Mouse (Mus musculus): Measurements from ENCODE around the gene Tmem143. TPM values are rescaled to one million over a fixed set of nuclear protein-coding genes. Genes with fewer than 3 reads are reported as not detected.
"Not testable (repeated sequence)": the region's sequence is repeated elsewhere in the genome, so short reads cannot be mapped to it uniquely, and the experiment has no call there.

Tmem143 gene
- total RNA-seq, 2 experiments from 2014 or later = 53.2 to 62.5 TPM

- DNase-seq = peak; percentile 95
Measured at GRCm38 (mm10) chr7:45922928-45923761, 26.4 kb downstream of the Tmem143 start.

- DNase-seq = peak; percentile 85
Measured at GRCm38 (mm10) chr7:45923762-45924428, 27.2 kb downstream of the Tmem143 start, which contains the start of gene Ccdc114. TSS of gene Ccdc114 (plus strand) at chr7:45924072.

- no peak for DNase-seq
Measured at GRCm38 (mm10) chr7:45924429-45924816, 27.7 kb downstream of the Tmem143 start.

- DNase-seq = no peak
Measured at GRCm38 (mm10) chr7:45928626-45929295, 32.0 kb downstream of the Tmem143 start.

GRCm38 (mm10) chr7:45929688-45930087 lies 32.9 kb downstream of the Tmem143 start:
- no peak for DNase-seq

- not testable (repeated sequence) for DNase-seq
Measured at GRCm38 (mm10) chr7:45933766-45934165, 37.0 kb downstream of the Tmem143 start.

- DNase-seq = no peak
Measured at GRCm38 (mm10) chr7:45935114-45935513, 38.4 kb downstream of the Tmem143 start.

GRCm38 (mm10) chr7:45939836-45940235 lies 43.1 kb downstream of the Tmem143 start:
- DNase-seq = no peak

- no peak for DNase-seq
Measured at GRCm38 (mm10) chr7:45941986-45942385, 45.2 kb downstream of the Tmem143 start.

- not testable (repeated sequence) for DNase-seq
Measured at GRCm38 (mm10) chr7:45943280-45943679, 46.5 kb downstream of the Tmem143 start.

GRCm38 (mm10) chr7:45949061-45949460 lies 52.3 kb downstream of the Tmem143 start:
- no peak for DNase-seq

- DNase-seq = no peak
Measured at GRCm38 (mm10) chr7:45956611-45957010, 59.9 kb downstream of the Tmem143 start.

Other genes starting within 250 kb of the Tmem143 start
- gene Fut2, start 230.5 kb upstream of the Tmem143 start, total RNA-seq (2021) = under 1 TPM; 0.19 to 0.61 TPM
- under 1 TPM; 0.38 to 0.75 TPM for gene Ntn5, start 212.9 kb upstream of the Tmem143 start, total RNA-seq (2021)
- gene Sec1, start 202.5 kb upstream of the Tmem143 start, total RNA-seq (2021) = under 1 TPM in 1 of 2 experiments, not detected in 1; 0.16 TPM
- 10 to 100 TPM in 1 of 2 experiments, 1 to 10 TPM in 1; 4.9 to 11.2 TPM for gene Car11, start 197.1 kb upstream of the Tmem143 start, total RNA-seq (2021)
- 100 to 1,000 TPM in 1 of 2 experiments, 10 to 100 TPM in 1; 14.3 to 121 TPM for gene Dbp, start 191.9 kb upstream of the Tmem143 start, total RNA-seq (2021)
- gene Rpl18, start 181.5 kb upstream of the Tmem143 start, total RNA-seq (2021) = 100 to 1,000 TPM; 433 to 449 TPM
- 10 to 100 TPM in 1 of 2 experiments, 1 to 10 TPM in 1; 8.5 to 12.7 TPM for gene Sphk2, start 178.9 kb upstream of the Tmem143 start, total RNA-seq (2021)
- under 1 TPM; 0.13 to 0.29 TPM for gene Fam83e, start 175.7 kb upstream of the Tmem143 start, total RNA-seq (2021)
- gene Spaca4, start 171.1 kb upstream of the Tmem143 start, total RNA-seq (2021) = not detected
- under 1 TPM in 1 of 2 experiments, not detected in 1; 0.19 TPM for gene Lmtk3, start 113.2 kb upstream of the Tmem143 start, total RNA-seq (2021)
- not detected for gene Sult2b1, start 112.3 kb upstream of the Tmem143 start, total RNA-seq (2021)
- 10 to 100 TPM; 28.2 to 33.8 TPM for gene Cyth2, start 82.4 kb upstream of the Tmem143 start, total RNA-seq (2021)
- gene Kcnj14, start 72.2 kb upstream of the Tmem143 start, total RNA-seq (2021) = under 1 TPM; 0.19 to 0.20 TPM
- gene Grwd1, start 66.0 kb upstream of the Tmem143 start, total RNA-seq (2021) = 10 to 100 TPM; 13.5 to 14.5 TPM
- 10 to 100 TPM; 53.4 to 64.2 TPM for gene Kdelr1, start 24.2 kb upstream of the Tmem143 start, total RNA-seq (2021)
- gene Grin2d, start 18.6 kb upstream of the Tmem143 start, total RNA-seq (2021) = under 1 TPM; 0.32 to 0.46 TPM
- gene Syngr4, start 227 bp upstream of the Tmem143 start, total RNA-seq (2021) = not detected
- gene Emp3, start 24.5 kb downstream of the Tmem143 start, total RNA-seq (2021) = 10 to 100 TPM; 13.2 to 17.0 TPM
- gene Ccdc114, start 27.1 kb downstream of the Tmem143 start, total RNA-seq (2021) = under 1 TPM; 0.46 to 0.67 TPM
- gene Abcc6, start 133.4 kb downstream of the Tmem143 start, total RNA-seq (2021) = not detected
- 10 to 100 TPM; 54.3 to 55.4 TPM for gene Nomo1, start 136.8 kb downstream of the Tmem143 start, total RNA-seq (2021)
- gene Kcnj11, start 203.8 kb downstream of the Tmem143 start, total RNA-seq (2021) = 10 to 100 TPM; 74.8 to 77.5 TPM

Measured in gastrocnemius, postnatal 25 days (tissue).